Mouse (Mus musculus): ENCODE results near the gene 2810408A11Rik.

The 2810408A11Rik gene

DNA sequence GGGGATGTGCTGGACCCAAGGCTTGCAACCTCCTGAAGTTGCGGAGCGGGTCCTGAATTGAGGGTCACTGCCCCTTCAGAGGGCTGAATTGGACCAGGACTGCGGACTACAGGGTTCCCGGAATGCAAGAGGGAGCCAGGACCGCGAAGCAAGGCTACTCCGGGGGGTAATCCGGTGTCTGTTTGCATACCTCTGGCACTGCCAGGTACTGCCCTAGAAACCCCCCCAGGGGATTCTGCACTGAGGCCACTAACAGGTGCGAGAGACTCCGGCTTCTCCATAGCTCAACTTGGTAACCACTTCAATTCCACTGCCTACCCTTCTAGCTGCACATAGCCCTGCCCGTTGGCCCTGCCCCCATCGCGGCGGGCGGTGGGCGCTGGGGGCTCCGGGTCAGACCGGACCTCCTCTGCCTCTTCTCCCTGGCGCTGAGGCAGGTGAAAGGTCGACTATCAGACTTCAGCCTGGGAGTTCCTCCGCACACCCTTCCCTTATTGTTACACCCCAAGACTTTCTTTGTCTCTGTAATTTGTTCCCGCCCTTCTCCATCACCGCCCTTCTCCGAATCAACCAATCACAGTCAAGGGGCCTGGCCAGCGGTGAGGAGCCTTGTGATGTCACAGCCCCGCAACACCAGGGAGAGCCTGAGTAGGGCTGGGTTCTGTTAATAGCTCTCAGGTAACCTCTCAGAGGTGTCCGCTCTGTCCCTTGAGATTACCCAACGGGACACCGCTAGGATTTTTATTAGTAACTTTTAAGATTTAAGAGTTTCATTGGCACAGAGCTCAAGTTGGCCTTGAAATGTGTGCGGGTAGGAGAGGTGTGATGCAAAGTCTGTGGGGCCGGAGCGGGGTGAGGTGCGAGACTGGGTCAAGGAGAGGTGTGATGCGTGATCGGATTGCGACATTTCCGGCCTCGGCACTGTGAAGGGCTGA is at the start of gene 2810408A11Rik, which contains the start of gene Neurl4:
Gene 2810408A11Rik, minus strand, starts transcription at position 517 of the 935 bp plus-strand sequence.
Gene Neurl4, plus strand, starts transcription at position 602 of the 935 bp plus-strand sequence.
- DNase-seq = peak; percentile 93

DNA sequence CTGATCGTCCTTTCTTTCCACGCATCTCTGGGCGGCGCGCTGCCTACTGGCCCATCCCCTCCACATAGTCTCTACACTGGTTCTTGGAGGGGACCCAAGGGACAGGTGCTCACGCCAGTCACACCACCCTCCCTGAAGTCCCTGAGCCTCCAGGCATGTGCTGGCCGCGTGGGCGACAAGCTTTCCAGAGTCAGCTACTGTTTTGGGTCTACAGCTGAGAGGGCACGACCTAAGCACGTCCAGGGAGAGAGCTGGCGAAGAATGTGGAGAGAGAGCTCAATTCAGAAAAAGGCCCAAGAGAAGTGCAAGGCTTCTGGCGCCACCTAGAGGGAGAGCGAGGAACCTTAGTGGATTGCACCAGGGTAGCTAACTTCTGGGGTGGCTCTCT is 48.0 kb upstream of the 2810408A11Rik start:
- DNase-seq = peak; percentile 88

DNA sequence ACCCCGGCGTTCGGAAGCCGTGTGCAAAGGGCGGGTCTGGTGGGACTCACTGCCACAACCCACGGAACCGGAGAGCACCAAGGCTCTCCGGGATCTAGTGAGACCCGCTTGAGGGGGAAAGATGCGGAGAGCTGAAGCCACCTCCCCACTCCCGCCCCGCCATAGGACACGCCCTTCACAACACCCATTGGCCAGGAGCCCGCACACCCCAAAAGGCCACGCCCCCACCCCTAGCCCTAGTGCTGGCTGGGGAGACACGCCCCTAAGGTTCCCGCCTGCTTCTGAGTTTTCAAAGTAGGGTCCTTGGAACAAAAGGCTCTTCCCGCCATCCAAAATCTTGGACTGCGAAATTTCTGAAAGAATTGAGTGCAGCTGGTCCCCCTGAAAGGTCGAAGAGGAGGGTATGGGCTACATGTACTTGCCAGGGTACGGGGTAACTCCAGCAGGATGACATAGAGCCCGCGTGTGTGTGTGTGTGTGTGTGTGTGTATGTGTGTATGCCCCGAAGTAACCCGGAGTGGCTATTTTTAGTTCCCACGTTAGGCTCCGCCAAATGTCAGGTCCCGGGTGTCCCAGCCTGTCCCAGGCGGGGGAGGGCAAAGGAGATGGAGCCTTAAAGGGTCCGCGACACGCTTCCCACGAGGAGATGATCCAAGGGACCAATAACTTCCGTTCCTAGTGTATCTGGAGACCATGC is 47.4 kb upstream of the 2810408A11Rik start, which contains the start of gene Slc2a4:
Gene Slc2a4, minus strand, starts transcription at position 123 of the 697 bp plus-strand sequence.
- peak; percentile 97 for DNase-seq

DNA sequence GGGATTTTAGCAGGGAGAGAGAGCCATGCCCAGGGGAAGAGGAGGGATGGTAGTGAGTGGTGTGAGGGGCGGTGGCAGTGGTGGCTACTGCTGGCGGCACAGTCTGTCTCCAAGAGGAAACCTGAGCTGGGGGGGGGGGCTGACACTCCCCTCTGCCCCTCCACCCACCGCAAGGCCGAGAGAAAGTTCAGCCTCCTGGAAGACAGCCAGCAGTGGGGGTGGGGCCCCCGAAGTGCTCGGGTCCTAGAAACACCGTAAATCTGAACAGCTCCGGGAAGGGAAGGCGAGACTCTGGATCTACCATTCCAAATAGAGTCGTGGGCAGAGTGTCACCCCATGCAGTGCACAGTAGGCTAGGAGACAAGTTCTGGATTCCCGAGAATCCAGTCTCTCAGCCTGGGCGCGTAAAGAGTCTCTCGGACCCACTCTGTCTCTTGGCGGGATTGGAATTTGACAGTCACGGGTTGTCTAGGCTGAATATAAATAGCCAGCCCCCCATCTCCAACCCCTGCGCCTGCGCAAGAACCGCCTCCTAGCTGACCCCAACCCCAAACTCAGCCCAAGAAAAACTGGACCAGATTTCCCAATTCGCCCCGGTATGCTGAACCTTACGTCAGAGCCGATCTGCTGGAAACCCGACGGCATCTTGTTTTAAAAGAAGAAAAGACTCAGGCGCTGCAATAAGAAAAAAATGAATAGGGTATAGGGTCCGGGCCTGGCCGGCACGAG is 46.7 kb upstream of the 2810408A11Rik start:
- no peak for DNase-seq

DNA sequence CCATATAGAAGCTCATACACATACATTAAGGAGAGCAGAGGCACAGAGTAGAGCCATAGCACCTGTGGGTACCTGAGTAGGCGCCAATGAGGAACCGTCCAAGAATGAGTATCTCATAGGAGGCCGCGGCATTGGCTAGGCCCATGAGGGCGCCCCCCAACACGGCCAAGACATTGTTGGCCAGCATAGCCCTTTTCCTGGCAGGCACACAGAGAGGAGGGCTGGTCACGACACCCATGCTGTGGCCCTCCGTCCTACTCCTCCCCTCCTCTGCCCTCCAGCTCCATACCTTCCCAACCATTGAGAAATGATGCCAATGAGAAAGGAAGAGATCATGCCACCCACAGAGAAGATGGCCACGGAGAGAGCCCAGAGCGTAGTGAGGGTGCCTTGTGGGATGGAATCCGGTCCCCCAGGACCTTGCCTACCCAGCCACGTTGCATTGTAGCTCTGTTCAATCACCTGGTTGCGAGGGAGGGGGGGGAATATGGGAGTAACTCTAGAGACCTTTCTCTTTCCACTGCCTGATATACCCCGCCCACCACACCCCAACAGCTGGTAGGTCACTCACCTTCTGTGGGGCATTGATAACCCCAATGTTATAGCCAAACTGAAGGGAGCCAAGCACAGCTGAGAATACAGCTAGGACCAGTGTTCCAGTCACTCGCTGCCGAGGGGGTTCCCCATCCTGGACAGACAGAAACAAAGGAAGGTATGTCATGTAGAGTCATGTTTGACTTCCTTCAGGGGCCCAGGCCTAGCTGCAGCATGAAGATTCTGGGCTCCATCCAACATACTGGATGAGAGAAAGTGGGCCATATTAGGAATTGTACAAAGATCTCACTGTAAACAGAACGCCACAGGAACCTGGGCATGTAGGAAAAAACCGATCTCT is 45.5 kb upstream of the 2810408A11Rik start:
- DNase-seq = no peak

DNA sequence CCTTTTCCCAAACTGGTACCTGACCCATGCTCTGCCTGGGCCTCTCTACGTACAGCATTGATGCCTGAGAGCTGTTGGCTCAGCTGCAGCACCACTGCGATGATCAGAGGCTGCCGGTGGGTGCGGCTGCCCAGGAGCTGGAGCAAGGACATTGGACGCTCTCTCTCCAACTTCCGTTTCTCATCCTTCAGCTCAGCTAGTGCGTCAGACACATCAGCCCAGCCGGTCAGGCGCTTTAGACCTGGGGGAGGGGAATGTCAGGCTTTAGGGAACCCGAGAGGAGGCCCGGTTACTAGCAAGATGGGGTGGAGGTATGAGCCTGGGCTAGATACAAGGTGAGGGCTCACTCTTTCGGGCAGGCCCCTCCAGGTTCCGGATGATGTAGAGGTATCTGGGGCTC is 44.4 kb upstream of the 2810408A11Rik start:
- DNase-seq = no peak

DNA sequence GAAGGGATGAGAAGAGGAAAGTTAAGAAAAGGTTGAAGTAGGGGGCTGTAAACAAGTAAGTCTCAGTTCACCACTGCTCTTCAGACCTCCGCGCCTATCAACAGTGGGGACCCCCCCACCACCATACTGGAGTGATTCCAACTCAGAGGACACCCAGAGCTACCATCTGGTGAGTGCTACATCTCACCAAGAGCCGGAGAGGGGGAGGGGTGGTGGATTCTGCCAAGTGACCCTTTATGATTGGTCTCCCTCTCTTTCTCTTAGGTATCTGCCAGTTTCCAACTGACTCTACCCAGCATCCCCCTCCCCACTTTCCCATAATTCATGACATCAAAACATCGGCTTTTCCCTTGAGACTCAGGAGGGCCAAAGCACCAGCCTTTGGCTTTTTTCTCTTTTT is 40.2 kb upstream of the 2810408A11Rik start:
- no peak for DNase-seq

DNA sequence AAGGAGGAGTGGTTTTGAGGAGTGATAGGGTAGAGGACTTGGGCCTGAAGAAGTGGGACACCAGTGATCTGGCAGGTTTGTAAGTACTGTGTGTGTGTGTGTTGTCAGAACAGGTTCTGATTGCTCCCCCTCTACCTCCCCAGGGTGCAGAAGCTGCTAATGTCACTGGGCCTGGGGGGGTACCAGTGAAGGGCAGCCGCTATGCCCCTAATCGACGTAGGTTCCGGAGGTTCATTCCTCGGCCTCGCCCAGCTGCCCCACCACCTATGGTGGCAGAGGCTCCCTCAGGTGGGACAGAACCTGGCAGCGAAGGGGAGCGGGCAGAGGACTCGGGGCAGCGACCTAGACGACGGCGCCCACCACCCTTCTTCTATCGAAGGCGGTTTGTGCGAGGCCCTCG is 38.9 kb upstream of the 2810408A11Rik start:
- DNase-seq = no peak

DNA sequence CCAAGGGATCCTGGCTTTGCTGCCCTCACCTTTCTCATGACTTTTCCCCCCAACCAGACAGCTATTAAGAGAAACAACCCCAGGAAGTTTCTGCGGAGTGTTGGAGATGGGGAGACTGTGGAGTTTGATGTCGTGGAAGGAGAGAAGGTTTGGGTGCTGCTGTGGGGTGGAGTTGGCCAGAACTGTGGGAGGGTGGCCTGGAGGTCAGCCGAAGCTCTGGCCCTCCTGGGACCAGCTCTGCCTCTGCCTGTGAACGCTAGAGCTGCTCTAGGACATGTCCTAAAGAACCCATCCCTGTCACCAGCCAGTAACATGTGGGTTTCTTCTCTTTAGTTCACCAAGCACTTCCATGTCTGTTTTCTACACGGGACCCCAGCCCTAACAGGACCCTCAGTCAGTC is 38.4 kb upstream of the 2810408A11Rik start:
- no peak for DNase-seq

DNA sequence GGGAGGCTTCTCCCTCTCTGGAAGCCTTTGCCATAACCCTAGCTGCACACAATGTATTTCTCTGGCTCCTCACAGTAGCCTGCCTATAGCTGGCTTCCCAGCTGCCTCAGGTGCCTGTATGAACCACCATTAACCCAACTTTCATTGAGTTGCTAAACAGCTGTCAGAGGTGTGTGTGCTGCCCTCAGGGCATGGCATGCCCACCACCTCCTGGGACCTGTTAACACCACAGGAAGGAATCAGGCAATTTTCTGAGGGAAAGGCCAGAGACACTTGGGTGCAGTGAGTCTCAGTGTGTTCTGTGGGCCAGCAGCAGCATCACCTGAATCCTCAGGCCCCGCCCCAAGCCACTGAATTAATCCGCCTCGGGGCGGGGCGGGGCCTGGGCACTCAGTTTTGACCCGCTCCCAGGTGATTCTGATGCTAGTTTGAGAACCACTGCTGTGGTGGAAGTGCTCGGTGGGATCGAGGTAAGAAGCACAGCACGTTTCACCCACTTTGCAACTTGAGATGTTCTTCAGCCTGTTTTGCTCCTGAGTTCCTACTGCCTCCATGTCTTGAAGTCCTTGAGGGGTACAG is 37.7 kb upstream of the 2810408A11Rik start:
- no peak for DNase-seq

DNA sequence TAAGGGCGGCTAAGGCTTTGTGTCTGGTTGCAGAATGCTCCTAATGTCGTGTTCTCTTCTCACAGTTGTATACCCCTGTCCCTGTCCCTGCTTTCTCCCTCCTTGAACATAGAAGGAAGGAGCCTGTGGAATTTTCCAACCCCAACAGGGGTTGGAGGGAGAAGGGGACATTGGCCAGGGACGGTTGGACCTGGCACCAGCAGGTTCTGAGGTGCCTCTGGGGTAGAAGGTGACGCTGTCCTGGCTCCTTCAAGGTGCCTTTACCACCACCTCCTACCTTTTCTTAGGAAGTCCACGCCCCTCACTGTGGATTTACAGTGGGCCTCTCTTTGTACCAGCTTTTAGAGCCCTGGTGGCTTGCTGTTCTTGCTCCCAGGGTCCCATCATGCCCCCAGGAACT is 37.0 kb upstream of the 2810408A11Rik start:
- DNase-seq = no peak

DNA sequence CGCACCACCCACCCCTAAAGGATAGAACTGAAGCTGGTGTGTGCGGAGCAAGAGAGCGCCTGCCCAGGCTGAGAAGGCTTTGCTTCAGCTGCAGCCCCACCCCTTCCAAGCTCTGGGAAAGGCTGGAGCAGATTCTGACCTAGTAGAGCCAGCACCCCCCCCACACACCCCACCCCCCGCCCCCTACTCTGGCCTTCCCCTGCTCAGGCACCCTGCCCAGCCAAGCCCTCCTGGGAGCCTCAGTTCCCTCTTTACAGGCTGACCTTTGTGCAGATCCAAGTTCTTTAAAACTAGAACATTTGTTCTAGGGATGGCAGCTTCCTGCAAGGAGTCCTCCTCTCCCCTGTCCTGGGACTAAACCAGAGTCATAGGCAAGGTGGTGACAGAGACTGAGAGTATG is 36.6 kb upstream of the 2810408A11Rik start:
- DNase-seq = no peak

DNA sequence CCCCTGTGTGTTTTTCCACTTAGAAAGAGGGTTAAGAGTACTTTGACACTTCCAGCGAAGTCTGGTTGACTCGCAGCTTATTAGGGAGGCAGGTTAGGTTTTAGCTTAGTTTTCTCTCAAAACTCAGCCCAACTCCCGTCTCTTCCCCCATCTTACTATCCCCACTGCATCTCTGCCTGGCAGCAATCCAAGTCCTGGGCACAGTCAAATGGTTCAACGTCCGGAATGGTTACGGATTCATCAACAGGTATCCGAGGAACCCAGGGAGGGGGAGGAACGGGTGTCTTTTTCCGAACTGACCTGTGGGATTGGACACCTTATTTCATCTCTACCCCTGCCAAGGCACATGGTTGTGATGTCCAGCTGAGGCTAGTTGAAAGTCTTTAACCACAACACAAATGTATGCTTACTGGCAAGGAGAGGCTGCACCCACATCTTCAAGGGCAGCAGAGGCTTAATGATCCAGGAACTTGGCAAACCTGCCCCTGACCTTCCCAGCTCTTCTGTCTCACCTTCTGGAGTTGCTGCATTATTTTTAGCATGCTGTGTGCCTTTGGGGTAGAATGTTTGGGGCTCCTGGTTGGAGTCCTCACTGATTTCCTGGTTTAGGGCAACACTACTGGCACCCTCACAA is 36.0 kb upstream of the 2810408A11Rik start:
- DNase-seq = no peak

DNA sequence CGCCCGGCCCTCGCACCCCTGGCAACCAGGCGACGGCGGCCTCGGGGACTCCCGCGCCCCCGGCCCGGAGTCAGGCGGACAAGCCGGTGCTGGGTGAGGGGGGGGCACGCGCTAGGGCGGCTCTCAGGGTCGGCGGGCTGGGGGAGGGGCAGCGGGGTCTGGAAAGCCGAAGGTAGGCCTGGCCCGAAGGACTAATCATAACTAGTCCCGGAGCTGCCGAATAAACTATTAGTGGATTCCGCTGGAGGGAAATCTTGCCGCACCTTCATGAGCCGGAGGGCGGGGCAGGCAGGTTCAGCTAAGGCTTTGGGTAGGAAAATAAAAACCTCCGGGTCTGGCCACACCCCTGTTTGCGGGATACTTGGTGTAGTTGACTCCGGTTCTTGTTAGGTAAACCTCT is 35.4 kb upstream of the 2810408A11Rik start:
- peak; percentile 48 for DNase-seq

DNA sequence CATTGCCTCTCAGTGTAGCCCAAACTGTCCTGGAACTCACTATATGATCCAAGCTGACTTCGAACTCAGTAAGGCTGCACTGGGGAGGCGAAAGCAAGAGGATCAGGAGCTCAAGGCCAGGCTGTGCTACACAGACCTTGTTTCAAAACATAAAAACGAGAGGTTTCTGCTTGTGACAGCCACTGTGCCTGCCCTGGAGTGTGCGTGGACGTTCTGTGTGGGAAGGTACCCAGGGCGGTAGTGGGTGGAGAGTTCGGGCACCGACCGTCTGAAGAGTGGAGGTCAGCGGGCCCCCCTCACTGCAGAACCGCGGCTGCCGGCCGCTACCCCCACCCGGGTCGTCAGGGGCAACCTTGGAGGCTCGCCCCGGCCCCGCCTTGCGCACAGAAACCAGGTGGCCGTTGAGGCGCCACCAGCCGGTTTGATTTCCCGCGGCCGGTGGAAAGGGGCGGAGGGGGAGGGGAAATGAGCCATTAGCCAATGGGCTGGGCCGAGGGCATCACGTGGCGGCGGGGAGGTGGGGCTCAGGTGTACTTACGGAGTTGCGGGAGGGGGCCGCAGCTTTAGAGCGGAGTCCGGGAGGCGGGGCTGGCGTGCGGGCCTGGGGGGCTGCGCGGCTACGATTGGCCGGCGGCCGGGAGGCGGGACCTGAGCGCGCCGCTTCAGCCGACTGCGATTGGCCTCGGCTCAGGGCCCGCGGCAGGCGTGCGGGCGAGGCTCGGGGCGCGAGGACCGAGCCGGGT is 34.5 kb upstream of the 2810408A11Rik start, which contains the start of gene Ybx2:
Gene Ybx2, plus strand, starts transcription at position 660 of the 743 bp plus-strand sequence.
- DNase-seq = peak; percentile 96

DNA sequence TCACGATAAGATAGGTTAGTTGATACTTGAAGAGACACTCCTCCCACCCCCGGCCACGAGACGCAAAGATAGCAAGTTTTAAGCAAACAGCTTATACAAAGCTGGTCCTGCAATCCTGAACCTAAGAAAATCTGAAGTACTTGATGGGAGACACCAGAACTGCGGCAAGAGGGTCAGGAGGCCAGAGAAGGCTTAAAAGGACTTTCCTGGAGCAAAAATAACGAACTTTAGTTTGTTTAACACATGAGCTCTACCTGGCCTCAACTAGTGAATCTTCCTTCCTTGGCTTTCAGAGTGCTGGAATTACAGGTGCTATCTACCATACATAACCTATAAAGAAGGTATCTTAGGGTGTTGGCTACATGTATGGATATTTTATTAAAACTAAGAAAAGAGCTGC is 33.9 kb upstream of the 2810408A11Rik start:
- DNase-seq = no peak

DNA sequence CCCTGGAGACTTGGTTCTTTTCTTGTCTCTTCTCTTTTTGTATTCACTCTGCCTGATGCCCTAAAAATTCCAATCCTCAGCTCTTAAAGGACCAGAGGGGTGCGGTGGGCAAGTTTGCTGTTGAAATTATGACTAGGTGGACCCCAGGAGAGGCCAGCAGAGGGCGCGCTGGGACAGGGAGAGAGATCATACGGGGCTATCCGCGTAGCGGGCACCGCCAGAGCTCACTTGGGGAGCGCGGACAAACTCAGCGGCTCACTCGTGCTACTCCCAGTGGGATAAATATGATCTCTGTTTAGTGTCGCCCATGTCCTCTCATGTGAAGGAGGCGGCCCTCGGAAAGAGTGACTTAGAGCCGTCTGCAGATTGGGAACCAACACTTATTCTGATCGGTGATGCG is 33.4 kb upstream of the 2810408A11Rik start:
- peak; percentile 95 for DNase-seq

DNA sequence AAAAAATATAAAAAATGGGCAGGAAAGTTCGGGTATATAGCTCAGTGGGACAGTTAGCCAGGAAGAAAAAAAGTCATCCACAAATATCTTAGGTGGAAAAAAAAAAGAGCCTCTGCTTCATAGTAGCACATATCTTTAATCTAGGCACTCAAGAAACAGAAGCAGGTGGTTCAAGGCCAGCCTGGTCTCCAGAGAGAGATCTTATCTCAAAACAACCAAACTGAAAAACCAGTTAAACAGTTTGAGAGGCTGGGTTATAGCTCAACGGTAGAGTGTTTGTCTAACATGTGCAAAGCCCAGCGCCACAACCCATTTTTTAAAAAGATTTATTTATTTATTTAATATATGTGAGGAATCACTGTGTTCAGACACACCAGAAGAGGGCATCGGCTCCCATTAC is 32.3 kb upstream of the 2810408A11Rik start:
- DNase-seq = no peak

DNA sequence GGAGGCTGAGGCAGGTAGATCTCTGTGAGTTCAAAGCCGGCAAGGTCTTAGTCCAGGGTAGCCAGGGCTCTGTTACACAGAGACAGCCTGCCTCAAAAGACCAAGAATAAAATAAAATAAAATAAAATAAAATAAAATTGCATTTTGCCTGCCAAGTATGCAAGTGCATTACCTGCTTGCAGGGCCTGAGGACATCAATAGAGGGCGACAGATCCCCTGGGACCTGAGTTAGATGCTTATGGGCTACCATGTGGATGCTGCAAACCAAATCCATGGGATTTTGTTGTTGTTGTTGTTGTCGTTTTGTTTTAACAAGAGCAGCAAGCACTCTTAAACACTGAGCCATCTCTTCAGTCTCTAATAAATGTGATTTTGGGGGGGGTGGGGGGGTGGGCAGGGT is 31.5 kb upstream of the 2810408A11Rik start:
- peak; percentile 51 for DNase-seq

DNA sequence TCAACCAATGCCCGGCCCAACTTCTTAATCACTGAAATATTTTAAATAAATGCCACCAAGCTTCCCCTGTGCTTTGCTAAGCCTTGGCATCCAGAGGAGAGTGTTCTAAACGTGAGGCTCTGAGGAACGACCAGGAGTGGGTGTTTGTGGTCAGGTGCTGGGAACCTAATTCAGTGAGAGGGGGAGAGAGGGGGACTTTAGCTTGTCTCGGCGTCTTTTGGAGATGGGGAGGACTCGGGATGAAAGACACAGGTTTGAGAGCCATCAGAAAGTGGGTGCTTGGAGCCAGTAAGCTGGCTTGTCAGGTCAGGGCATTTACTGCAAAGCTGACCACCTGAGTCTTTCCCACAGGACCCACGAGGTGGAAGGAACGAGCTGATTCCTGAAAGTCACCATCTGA is 31.0 kb upstream of the 2810408A11Rik start:
- no peak for DNase-seq

Data from thymus, postnatal 14 days (tissue).